Mouse (Mus musculus): ENCODE data around the gene Clec2g.

GRCm38 (mm10) chr6:128994336-128994735, 60.2 kb downstream of the Clec2g start:
- TF ChIP-seq POLR2A (IDR thresholded peaks at IDR 0.05; ENCODE audit: borderline replicate concordance, control insufficient read depth, low read depth, low read length) (no peak), CTCF (IDR thresholded peaks at IDR 0.05; ENCODE audit: control insufficient read depth, insufficient read depth, low read length) (no peak)
